Mouse (Mus musculus): Measurements from ENCODE around the gene Fyb2.

Fyb2 gene

DNA sequence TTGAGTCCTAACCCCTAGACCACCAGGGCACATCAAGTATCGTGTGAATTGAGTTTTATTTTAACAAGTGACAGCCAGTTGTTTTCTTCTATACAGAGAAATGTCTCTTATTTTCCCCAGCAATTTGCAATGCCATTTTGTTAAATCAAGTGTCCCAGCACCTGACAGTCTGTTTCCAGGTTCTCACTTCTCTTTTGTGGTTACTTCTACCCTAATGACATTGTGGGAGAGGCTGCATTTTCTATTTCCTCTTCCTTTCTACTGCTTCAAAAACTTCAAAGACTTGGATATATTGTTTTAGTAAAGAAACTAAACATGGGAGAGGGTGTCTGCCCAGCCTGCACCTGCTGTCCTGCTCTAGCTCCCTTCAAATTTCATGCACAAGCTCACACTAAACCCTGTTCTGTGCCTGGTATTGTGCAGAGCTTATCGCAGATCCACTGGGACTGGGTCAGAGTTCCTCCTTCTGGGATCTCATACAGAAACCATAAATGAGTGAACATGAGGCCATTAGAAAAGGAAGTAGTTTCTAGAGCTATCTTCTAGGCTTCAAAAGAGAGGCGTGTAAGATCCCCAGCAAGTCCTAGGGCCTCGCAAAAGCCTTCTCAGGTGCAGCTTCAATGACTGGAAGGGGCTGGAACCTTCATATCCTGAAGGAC is 94.2 kb downstream of the Fyb2 start:
- in situ Hi-C loops (cut with MboI) = no loop called here

- in situ Hi-C loops (cut with MboI) = no loop called here
Observed at GRCm38 (mm10) chr4:105013718-105014117, 100.5 kb downstream of the Fyb2 start.

DNA sequence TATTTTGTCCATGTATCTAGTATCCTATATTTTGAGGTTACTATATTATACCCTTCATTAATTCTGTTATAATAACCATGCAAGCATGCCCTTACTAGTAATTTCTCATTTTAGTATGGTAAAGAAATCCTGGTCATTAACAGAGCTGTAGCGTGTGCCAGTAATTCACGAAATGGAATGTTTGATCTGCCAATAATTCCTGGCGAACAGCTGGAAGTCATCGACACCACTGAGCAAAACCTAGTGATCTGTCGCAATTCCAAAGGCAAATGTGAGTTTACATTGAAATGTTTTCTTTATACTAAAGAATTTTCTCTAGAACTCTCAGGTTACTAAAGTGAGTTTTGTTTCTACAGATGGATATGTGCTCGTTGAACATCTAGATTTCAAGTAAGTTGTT is 102.2 kb downstream of the Fyb2 start:
- in situ Hi-C loops (cut with MboI) = no loop called here

GRCm38 (mm10) chr4:105016006-105016613 is 102.9 kb downstream of the Fyb2 start:
- in situ Hi-C loops (cut with MboI) = no loop called here

- in situ Hi-C loops (cut with MboI) = no loop called here
Observed at GRCm38 (mm10) chr4:105027278-105027677, 114.0 kb downstream of the Fyb2 start.

- in situ Hi-C loops (cut with MboI) = no loop called here
Observed at GRCm38 (mm10) chr4:105031104-105031503, 117.8 kb downstream of the Fyb2 start.

- in situ Hi-C loops (cut with MboI) = no loop called here
Observed at GRCm38 (mm10) chr4:105033153-105033552, 119.9 kb downstream of the Fyb2 start.

- in situ Hi-C loops (cut with MboI) = no loop called here
Observed at GRCm38 (mm10) chr4:105034259-105034658, 121.0 kb downstream of the Fyb2 start.

GRCm38 (mm10) chr4:105050041-105050440 is 136.8 kb downstream of the Fyb2 start:
- in situ Hi-C loops (cut with MboI) = no loop called here

DNA sequence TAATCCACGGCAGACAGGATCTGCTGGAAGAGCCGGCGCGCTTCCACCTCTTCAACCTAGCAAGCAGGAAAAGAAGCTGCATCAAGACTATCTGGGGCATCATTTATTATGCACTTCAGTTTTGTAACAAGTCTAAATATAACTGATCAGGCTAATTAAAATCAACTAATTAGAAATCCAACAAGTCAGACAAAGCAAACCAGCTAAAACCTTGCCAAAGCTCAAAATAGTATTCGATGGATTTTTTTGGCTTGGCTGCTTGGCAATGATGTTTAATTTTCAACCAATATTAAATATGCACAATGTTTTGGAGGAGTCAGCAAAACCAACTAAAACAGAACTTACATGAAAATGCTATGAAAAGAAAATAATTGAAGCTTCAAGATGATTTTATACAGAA is 138.0 kb downstream of the Fyb2 start:
- in situ Hi-C loops (cut with MboI) = no loop called here

Measured in mature B cell (primary cell).